Mouse (Mus musculus): ENCODE measurements around the gene Glt28d2. TPM values are rescaled to one million over a fixed set of nuclear protein-coding genes. Genes with fewer than 3 reads are reported as not detected.

The Glt28d2 gene
- total RNA-seq, 1 experiment from 2014 or later, result not detected

- no peak for ATAC-seq (replicated peaks; ENCODE audit: insufficient number of reproducible peaks, low FRiP score, low TSS enrichment, poor library complexity, severe bottlenecking)
Measured at GRCm38 (mm10) chr3:85885906-85886305, 1.4 kb downstream of the Glt28d2 start.

GRCm38 (mm10) chr3:85880687-85881086 is 6.6 kb downstream of the Glt28d2 start:
- ATAC-seq (replicated peaks; ENCODE audit: insufficient number of reproducible peaks, low FRiP score, low TSS enrichment, poor library complexity, severe bottlenecking), result no peak

DNA sequence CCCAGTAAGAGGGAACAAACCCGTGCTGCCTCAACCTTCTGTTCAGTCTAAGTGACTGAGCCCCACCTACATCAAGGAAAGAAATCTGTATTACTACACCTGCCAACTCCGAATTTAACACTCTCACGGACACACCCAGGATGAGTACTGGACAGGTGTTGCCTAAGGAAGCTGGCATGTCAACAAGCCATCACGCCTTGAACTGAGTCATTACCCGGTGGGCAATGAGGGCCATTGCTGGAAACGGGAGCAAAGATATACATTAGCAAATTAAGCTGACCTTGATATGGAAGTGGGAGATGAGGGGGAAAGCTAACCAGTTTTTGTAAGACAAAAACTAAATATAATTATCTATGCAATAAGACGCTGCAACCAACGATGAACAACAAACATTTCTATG is 7.2 kb downstream of the Glt28d2 start:
- ATAC-seq (replicated peaks; ENCODE audit: insufficient number of reproducible peaks, low FRiP score, low TSS enrichment, poor library complexity, severe bottlenecking), result no peak

DNA sequence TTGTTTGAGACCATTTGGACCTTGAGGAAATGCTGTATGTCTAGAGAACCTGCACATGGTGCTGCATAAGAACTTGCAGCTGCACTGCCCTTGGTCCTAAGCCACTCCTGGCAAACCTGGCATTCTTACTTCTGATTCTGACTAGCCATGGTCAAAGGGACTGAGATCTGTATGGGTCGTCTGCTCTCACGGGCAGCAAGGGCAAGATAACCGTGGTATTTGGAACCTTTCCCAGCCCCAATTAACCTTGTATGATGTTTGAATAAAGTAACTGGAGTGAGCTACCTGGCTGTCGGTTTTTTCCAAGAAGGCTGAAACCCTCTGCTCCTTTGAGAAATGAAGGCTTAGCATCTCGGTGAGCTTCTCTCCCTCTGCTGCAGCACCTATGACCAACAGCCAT is 8.4 kb downstream of the Glt28d2 start:
- no peak for ATAC-seq (replicated peaks; ENCODE audit: insufficient number of reproducible peaks, low FRiP score, low TSS enrichment, poor library complexity, severe bottlenecking)

GRCm38 (mm10) chr3:85863996-85864395 is 23.3 kb downstream of the Glt28d2 start:
- no peak for ATAC-seq (replicated peaks; ENCODE audit: insufficient number of reproducible peaks, low FRiP score, low TSS enrichment, poor library complexity, severe bottlenecking)

DNA sequence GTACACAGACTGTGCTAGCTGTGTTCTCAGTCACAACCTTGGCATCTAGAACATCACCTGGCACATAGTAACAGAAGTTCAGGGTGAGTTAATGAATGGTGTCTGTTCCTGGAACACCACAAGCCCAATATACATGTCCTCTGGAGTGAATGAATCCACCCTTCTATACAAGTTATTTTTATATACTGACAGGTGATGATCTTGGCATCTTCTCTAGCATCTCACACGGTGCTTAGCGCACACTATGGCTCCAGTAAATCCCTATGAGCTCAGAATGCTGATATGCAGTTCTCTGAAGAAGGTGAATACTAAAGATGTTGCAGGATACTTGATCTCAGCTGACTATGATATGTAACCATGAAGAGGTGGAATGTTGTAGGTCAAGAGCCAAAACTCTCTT is 24.4 kb downstream of the Glt28d2 start:
- no peak for ATAC-seq (replicated peaks; ENCODE audit: insufficient number of reproducible peaks, low FRiP score, low TSS enrichment, poor library complexity, severe bottlenecking)

DNA sequence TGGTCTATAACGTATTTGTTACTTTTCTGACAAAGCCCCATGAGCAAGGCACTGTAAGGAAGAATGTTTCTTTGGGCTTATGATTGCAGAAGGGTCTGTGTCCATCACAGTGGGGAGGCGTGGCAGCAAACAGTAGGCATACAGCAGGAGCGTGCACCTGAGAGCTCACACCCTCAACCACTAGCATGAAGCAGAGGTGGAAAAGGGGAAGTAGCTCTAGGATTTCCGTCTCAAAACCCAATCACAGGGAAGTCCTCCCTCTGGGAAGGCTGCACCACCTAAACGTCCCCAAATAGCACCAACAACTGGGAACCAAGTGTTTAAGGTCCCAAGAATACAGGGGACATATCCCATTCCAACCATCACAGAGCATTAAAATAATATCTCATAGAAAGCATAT is 26.3 kb downstream of the Glt28d2 start:
- no peak for ATAC-seq (replicated peaks; ENCODE audit: insufficient number of reproducible peaks, low FRiP score, low TSS enrichment, poor library complexity, severe bottlenecking)

GRCm38 (mm10) chr3:85859311-85859710 is 28.0 kb downstream of the Glt28d2 start:
- ATAC-seq (replicated peaks; ENCODE audit: insufficient number of reproducible peaks, low FRiP score, low TSS enrichment, poor library complexity, severe bottlenecking), result no peak

- ATAC-seq (replicated peaks; ENCODE audit: insufficient number of reproducible peaks, low FRiP score, low TSS enrichment, poor library complexity, severe bottlenecking), result no peak
Measured at GRCm38 (mm10) chr3:85858140-85859135, 28.9 kb downstream of the Glt28d2 start.

GRCm38 (mm10) chr3:85857083-85857482 is 30.2 kb downstream of the Glt28d2 start:
- no peak for ATAC-seq (replicated peaks; ENCODE audit: insufficient number of reproducible peaks, low FRiP score, low TSS enrichment, poor library complexity, severe bottlenecking)

DNA sequence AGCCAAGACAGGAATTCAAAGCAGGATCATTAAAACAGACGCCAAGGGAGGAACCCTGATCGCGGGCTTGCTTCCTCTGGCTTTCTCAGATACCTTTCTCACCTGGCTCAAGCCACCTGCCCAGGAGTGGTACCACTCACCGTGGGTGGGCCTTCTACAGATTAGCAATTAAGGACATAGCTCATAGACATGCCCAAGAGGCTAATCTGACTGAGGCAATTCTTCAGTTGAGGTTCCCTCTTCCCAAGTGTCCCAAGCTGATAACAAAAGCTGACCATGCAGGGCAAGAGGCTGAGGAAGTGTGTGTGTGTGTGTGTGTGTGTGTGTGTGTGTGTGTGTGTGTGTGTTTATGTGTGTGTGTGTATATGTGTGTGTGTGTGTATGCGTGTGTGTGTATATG is 31.4 kb downstream of the Glt28d2 start:
- ATAC-seq (replicated peaks; ENCODE audit: insufficient number of reproducible peaks, low FRiP score, low TSS enrichment, poor library complexity, severe bottlenecking), result no peak

DNA sequence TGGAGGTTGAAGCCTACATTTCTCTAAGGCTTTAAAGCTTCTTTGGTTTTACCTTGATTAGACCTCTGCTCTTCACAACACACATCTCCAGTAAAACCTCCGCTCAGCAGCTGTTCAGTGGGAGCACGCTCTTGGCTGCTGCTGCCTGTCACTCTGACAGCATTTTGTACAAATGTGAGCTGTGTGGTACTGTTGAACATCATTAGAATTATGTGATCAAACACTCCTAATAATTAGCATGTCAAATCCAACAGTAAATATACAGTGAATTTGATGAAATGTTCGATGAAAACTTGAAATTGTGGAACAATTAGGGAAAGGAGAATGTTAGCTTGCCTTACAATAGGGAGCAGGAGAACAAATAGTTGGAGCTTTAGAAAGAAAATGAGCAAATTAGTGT is 32.3 kb downstream of the Glt28d2 start:
- no peak for ATAC-seq (replicated peaks; ENCODE audit: insufficient number of reproducible peaks, low FRiP score, low TSS enrichment, poor library complexity, severe bottlenecking)

GRCm38 (mm10) chr3:85854143-85854542 is 33.2 kb downstream of the Glt28d2 start:
- no peak for ATAC-seq (replicated peaks; ENCODE audit: insufficient number of reproducible peaks, low FRiP score, low TSS enrichment, poor library complexity, severe bottlenecking)

DNA sequence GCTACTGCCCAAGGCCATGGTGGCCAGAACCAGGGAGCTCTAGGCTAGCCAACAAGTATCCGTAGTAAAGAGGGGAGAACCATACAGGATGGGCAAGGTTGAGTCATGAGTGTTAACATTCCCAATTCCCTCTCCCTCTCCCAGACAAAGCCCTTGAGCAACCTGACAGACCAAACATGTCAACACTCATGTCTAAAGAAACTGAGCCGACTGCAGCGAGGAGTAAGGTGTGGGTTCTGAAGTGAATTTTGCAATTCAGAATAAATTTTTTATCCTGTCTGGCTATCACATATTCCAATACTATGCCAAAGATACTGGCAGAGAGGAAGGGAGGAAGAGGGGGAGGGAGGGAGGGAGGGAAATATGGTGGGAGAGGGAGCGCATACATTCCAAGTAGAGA is 33.6 kb downstream of the Glt28d2 start:
- ATAC-seq (replicated peaks; ENCODE audit: insufficient number of reproducible peaks, low FRiP score, low TSS enrichment, poor library complexity, severe bottlenecking), result no peak

DNA sequence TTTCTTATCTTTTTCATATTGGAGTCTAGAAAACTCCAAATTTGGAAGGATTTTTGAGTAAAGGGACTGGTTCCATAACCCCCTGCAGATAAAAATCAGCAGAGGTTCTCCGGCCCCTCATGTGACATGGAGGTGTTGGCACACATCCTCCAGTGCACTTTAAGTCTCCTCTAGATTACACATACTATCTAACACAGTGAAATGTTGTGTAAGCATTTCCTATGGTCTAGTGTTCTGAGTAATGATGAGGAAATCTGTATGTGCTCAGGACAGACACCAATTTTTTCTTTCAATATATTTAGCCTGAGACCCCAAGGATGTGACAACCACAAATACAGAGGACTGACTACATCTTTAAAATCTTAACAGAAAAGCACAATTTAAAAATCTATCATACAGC is 37.2 kb downstream of the Glt28d2 start:
- no peak for ATAC-seq (replicated peaks; ENCODE audit: insufficient number of reproducible peaks, low FRiP score, low TSS enrichment, poor library complexity, severe bottlenecking)

DNA sequence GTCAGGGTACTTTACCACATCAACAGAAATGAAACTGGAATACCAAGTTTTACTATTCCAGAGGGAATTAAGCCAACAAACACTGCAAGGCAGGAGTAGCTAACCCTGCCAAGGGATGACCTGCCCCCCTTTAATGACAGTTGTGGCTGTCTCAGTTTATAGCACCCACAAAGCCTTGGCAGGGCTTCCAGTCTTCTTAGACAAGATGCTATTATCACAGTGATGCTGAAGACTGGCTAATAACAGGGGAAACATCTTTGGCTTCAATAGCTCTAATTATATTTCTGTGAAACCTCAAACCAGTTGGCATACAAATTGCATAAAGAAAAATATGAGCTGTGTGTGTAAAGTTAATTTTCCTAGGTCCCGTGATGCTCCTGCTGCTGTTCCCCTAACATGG is 41.0 kb downstream of the Glt28d2 start:
- no peak for ATAC-seq (replicated peaks; ENCODE audit: insufficient number of reproducible peaks, low FRiP score, low TSS enrichment, poor library complexity, severe bottlenecking)

GRCm38 (mm10) chr3:85845341-85845740 is 42.0 kb downstream of the Glt28d2 start:
- no peak for ATAC-seq (replicated peaks; ENCODE audit: insufficient number of reproducible peaks, low FRiP score, low TSS enrichment, poor library complexity, severe bottlenecking)

GRCm38 (mm10) chr3:85842881-85843218 is 44.5 kb downstream of the Glt28d2 start:
- ATAC-seq (replicated peaks; ENCODE audit: insufficient number of reproducible peaks, low FRiP score, low TSS enrichment, poor library complexity, severe bottlenecking), result no peak

GRCm38 (mm10) chr3:85842177-85842880 is 45.0 kb downstream of the Glt28d2 start:
- ATAC-seq (replicated peaks; ENCODE audit: insufficient number of reproducible peaks, low FRiP score, low TSS enrichment, poor library complexity, severe bottlenecking), result no peak
